Mouse (Mus musculus) lung, postnatal 0 days (tissue): Measurements from ENCODE around the gene Gm20388.

Source experiments
- CTCF ChIP-seq: IDR thresholded peaks from 2 replicates; pipeline ENCODE4 v1.5.1; 2016; ENCODE audit warnings: antibody characterized with exemption, mild to moderate bottlenecking
- EP300 ChIP-seq: IDR thresholded peaks from 2 replicates; pipeline ENCODE4 v1.6.1; 2016; ENCODE audit warnings: antibody characterized with exemption, mild to moderate bottlenecking, control low read depth

DNA sequence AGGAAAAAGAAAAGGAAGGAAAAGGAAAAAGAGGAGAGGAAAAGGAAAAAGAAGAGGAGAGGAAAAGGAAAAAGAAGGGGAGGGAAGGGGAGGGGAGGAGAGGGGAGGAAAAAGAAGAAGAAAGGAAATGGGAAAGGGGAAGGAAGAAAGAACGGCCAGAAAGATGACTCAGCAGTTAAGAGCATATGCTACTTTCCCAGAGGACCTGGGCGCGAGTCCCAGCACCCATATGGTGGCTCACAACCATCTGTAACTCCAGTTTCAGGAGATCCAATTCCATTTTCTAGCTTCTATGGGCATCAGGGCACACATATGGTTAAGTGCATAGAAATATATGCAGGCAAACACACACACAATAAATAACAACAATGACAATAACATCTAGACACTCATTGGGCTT, 3057.5 kb downstream of the Gm20388 start:
- TF ChIP-seq CTCF (no peak), EP300 (no peak)
